In the genomic region with DNA sequence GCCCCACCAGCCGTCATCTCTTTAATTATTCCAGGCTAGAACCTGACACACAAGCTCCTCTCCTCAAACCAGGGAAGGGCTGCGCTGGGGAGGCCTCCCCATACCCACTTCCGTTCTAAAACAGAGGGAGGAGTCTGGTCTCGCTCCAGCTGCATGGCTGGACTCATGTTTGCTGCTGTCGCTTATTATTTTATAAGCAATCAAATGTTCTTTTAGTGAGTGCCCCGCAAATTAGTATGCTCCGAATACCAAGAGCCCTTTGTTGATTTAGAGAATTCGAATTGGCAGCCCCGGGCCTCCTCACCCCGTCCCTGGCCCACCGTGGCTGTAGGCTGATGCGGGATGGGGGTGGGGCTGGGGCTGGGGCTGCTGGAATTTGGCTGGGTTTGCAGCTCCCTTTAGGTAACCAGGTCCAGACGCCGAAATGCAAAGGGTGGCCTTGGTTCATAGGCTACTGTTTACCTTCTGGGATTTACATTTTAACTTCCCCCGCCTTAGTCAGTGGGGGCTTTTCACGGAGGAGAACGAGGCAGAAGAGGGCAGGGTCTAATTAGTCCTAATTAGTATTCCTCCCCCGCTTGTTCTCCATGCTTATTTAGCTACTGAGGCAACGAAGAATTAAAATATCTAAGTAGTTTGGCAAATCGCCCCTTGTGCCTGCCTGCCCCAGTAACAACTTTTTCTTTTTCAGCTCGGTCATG, we compare ENCODE assay signal across 8 mouse cellular contexts. TPM values are rescaled to one million over a fixed set of nuclear protein-coding genes. Genes with fewer than 3 reads are reported as not detected.
DNase-seq lines count a peak whose midpoint lies in the region; ATAC-seq and TF ChIP-seq lines count a peak whose summit lies in the region.
"Had no signal": no experiment of that assay in that cellular context is flagged by ENCODE, and none has a peak within 500 bp of the region (broad histone marks: within the 10 kb centered on the region; RNA-seq: fewer than 3 reads in every experiment).

No protein-coding gene starts in this region.

- H3K9me3 ChIP-seq in G1E (replicated peaks): peaks cover 18% of the 10 kb centered on the region
- no peaks in the 10 kb centered on the region for H3K9me3 ChIP-seq in forebrain, embryonic 12.5 days
- H3K9me3 ChIP-seq in stomach, postnatal 0 days (ENCODE audit: control insufficient read depth, low read length): no peaks in the 10 kb centered on the region

- H3K9ac ChIP-seq in forebrain, embryonic 12.5 days: peak overlapping the region; percentile 21; the same call in 1 of the 2 replicates
- peak overlapping the region; percentile 47 for H3K9ac ChIP-seq in stomach, postnatal 0 days (ENCODE audit: low read length)

- peaks cover 46% of the 10 kb centered on the region for H3K4me1 ChIP-seq in G1E (ENCODE audit: insufficient read depth, low read depth, low read length)
- peaks cover 45% of the 10 kb centered on the region for H3K4me1 ChIP-seq in forebrain, embryonic 12.5 days
- peaks cover 8% of the 10 kb centered on the region for H3K4me1 ChIP-seq in stomach, postnatal 0 days (replicated peaks; ENCODE audit: control insufficient read depth, insufficient read depth)

- peak overlapping the region; percentile 59; the same call in 1 of the 2 replicates for H3K27ac ChIP-seq in forebrain, embryonic 12.5 days
- H3K27ac ChIP-seq in stomach, postnatal 0 days (replicated peaks): peak overlapping the region; percentile 79

- H3K4me2 ChIP-seq in forebrain, embryonic 12.5 days: peak overlapping the region; percentile 55
- peak overlapping the region; percentile 62 for H3K4me2 ChIP-seq in stomach, postnatal 0 days (replicated peaks; ENCODE audit: low read depth)

- ATAC-seq in G1E (ENCODE audit: extremely low read depth, insufficient number of reproducible peaks, low FRiP score, poor library complexity, severe bottlenecking): no peak; the same call in 1 of the 2 replicates
- peak; percentile 77 for ATAC-seq in forebrain, embryonic 12.5 days (ENCODE audit: low FRiP score)
- ATAC-seq in stomach, postnatal 0 days (ENCODE audit: low FRiP score, low TSS enrichment): no peak

- no peak for TF ChIP-seq EP300 in stomach, postnatal 0 days (optimal IDR thresholded peaks at IDR 0.05)

- WGBS in forebrain, embryonic 12.5 days: under 1% methylated on average over 21 of the region's 21 CpGs
- 9% methylated on average over 21 of the region's 21 CpGs for WGBS in stomach, postnatal 0 days

- no peaks in the 10 kb centered on the region for H3K36me3 ChIP-seq in G1E (replicated peaks)
- H3K36me3 ChIP-seq in forebrain, embryonic 12.5 days (replicated peaks): no peaks in the 10 kb centered on the region
- H3K36me3 ChIP-seq in stomach, postnatal 0 days (ENCODE audit: control insufficient read depth, insufficient read depth, low read length): no peaks in the 10 kb centered on the region

- DNase-seq in CD4-positive, CD25-positive, alpha-beta regulatory T cell, adult 2 months (ENCODE audit: low read depth, low spot score): peak; percentile 57
- peak; percentile 41 for DNase-seq in G1E (ENCODE audit: low spot score)
- DNase-seq in induced T-regulatory cell, adult 2 months (ENCODE audit: low read depth): peak; percentile 65
- DNase-seq in lung, postnatal 25 days (ENCODE audit: low spot score): peak; percentile 18
- DNase-seq in stomach, postnatal 0 days (ENCODE audit: low spot score): no peak
- no peak for DNase-seq in cerebellum, adult 8-10 months

- H3K27me3 ChIP-seq in G1E (ENCODE audit: insufficient read depth, low read length): peaks cover 25% of the 10 kb centered on the region
- H3K27me3 ChIP-seq in forebrain, embryonic 12.5 days: peaks cover 73% of the 10 kb centered on the region
- no peaks in the 10 kb centered on the region for H3K27me3 ChIP-seq in stomach, postnatal 0 days (ENCODE audit: control insufficient read depth, insufficient read depth, low read length)

- TF ChIP-seq CTCF in G1E (IDR thresholded peaks at IDR 0.05; ENCODE audit: low read depth, low read length): no peak
- TF ChIP-seq CTCF in stomach, postnatal 0 days (IDR thresholded peaks at IDR 0.05; ENCODE audit: low read depth): no peak

- H3K4me3 ChIP-seq in G1E (ENCODE audit: low read depth, low read length): no peak overlapping the region; the same call in 1 of the 2 replicates
- H3K4me3 ChIP-seq in forebrain, embryonic 12.5 days (replicated peaks): peak overlapping the region; percentile 8
- H3K4me3 ChIP-seq in stomach, postnatal 0 days (ENCODE audit: low read depth, low read length): peak overlapping the region; percentile 29

RNA-seq across cellular contexts. Expression of a gene that starts 3.4 kb away (rescaled TPM):
- total RNA-seq in G1E (2014; fragmentation: Nextera tagmentation) (0.24 and 5.6 TPM in 2 replicates), G1E (2017) (0.46 and 1.2 TPM in 2 replicates)
- 0.04 and 0.14 TPM in 2 replicates for polyA plus RNA-seq in G1E (2012)
- 15.7 and 23.1 TPM in 2 replicates for polyA plus RNA-seq in forebrain, embryonic 12.5 days (2016; fragmentation: Nextera tagmentation; extraction: Ambion mirVana)
- 26.0 and 29.9 TPM in 2 replicates for polyA plus RNA-seq in stomach, postnatal 0 days (2015; fragmentation: Nextera tagmentation; extraction: Ambion mirVana)

RNA-seq across cellular contexts. Expression of a gene that starts 39.0 kb away (rescaled TPM):
- total RNA-seq in G1E (2014; fragmentation: Nextera tagmentation): 2.7 and 2.9 TPM in 2 replicates
- 6.4 and 6.9 TPM in 2 replicates for total RNA-seq in G1E (2017)
- 0.17 and 0.21 TPM in 2 replicates for polyA plus RNA-seq in G1E (2012)
- 0.13 TPM in 1 of 2 replicates, not detected in the other for polyA plus RNA-seq in forebrain, embryonic 12.5 days (2016; fragmentation: Nextera tagmentation; extraction: Ambion mirVana)
- 8.7 and 10.6 TPM in 2 replicates for polyA plus RNA-seq in stomach, postnatal 0 days (2015; fragmentation: Nextera tagmentation; extraction: Ambion mirVana)
- total RNA-seq: layer of hippocampus, adult 18-20 months had no signal

Comparison
In these comparisons a context has a peak if more than half of its experiments do, and no peak if none do; other contexts are left out.
1. DNase-seq: peak in CD4-positive, CD25-positive, alpha-beta regulatory T cell, adult 2 months (single experiment), G1E (single experiment), induced T-regulatory cell, adult 2 months (single experiment) and lung, postnatal 25 days (single experiment); none in stomach, postnatal 0 days (single experiment) and cerebellum, adult 8-10 months (single experiment).
2. RNA of a gene that starts 3.4 kb away (polyA plus RNA-seq): 26.0 to 29.9 TPM in stomach, postnatal 0 days and 15.7 to 23.1 TPM in forebrain, embryonic 12.5 days; 0.04 to 0.14 TPM in G1E; every median in the first group is over 10 times any median in the second.